Mouse (Mus musculus) frontal cortex, postnatal 10 days (tissue): ENCODE results near the gene Zcchc7.

ENCODE experiments used
- DNase-seq, 2 experiments: peaks; one replicate each; pipeline ENCODE4 v3.0.0; 2022; ENCODE audit warnings: low spot score in 2 of 2, mixed read lengths in 1 of 2

Gene Zcchc7

DNA sequence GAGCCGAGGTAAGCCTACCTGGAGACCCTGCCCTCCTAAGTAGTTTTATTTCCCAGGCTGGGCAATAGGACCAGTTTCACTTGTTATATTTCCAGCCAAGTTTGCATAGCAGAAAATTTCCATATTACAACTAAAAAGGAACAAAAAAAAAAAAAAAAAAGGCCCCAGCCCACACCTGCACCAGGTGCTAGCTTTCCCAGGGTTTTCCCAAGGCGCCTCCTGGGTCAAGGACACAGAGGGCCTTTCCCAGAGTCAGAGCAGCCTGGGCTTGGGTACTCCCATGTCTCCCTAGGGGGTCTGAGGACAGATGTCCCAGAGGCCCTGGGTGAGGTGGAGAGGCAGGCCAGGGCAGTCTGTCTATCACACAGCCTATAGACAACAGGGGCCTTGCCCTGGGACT is 209.5 kb downstream of the Zcchc7 start:
- no peak for DNase-seq

DNA sequence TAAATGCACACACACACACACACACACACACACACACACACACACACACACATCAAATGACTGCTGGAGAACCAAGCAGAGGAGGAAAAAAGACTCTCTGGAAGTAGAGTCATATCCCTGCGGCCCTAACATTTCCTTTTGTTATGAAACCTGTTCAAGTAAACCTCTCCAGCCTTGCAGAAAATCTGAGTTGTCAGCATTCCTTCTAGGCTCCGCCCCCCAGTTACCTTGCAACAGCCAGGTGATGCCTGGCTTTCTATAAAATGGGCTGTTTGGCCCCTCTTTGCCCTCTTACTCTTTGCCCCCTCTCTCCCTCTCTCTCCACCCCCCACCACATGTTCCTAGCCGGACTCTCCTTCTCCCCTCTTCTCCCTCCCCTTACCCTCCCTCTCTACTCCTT is 210.1 kb downstream of the Zcchc7 start:
- no peak for DNase-seq

DNA sequence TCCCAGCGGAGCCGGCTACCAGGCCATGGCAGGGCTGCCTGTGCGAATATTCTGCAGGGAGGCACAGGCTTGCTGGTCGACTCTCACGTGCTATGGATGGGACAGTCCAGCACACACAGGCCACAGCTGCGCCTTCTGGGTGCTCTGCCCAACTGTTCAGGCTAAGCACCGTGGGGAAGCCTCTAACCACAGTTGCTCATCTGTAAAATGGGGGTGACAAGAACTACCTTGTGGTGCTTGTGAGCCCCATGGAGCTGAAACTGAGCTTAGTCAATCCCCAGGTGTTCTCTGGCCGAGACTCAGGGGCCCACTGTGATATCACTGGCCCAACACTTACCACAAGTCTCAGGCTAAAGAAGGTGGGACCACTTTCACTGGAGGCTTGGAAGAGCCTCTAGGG is 211.7 kb downstream of the Zcchc7 start:
- DNase-seq: no peak

DNA sequence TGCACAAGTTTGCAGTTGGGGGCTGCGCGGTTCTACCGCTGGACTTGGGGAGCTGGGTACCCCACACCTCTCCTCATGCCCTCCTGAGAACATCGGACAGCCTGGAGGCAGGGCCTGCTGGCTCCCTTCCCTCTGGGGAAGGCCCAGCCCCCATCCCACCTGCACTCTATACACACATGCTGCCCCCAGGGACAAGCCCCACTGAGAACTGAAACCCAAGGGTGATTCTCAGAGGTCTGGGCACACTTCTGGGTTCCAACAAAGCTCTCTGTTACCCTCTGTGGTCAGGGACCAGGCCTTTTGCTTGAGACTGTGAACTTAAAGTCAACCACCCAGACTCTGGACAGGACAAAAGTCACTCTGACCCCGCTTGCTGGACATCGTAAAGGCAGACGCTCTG is 214.4 kb downstream of the Zcchc7 start:
- DNase-seq: no peak

DNA sequence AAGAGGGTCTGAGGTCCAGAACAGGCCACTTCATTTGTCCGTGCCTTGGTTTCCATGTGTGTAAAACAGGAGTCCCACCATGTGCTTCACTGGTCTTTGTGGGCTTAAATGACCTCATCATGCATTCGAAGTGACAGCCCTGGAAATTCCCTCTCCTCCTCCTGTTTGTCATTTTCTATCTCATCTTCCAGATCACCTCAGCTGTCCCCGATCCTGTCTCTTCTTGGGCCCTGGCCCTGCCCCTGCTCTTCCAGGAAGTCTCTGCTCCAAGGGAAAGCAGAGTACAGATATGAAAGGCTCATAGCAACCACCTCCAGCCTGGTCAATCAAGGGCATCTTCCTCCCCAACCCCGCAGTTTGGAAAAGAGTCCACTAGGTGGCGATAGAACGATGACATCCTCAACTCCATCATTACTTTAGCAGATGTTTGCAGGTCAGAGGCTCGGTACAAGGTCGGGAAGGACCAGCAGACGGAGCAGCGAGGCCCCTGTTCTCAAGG is 215.0 kb downstream of the Zcchc7 start:
- no peak for DNase-seq

DNA sequence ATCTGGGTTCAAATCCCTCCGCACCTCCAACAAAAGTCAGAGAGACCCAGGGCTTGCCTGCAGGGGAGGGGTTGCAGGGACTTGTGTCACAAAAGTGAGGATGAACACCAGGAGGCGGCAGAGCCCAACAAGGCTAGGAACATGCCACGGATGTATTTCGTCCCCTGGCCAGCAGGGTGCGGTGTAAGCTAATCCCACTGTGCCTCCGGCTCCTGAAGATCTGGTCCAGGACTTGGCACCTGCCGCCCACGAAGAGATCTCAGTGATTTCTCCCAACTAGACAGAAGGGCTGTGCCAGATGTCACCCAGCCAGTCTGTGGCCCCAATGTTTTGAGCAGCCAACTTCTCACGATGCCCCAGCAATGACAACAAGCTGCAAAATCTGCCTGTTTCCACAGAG is 217.8 kb downstream of the Zcchc7 start:
- DNase-seq: peak; percentile 84 to 85

DNA sequence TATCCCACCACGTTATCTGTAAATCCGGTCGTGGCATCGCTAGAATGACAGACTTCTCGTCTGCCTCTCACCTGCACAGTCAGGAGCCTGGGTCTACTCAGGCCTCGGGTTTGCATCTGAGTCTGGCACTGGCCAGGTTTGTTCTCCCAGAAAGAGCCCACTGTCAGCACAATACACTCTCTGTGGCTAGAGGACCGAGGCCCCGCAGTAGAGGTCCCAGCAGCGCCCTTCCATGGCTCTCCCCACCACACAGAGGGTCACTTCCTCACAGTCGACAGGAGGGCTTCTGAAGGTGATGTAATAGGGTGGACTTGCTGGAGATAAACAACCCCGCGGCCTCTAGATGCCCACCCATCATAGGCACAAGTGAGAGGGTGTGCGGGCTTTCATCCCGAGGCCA is 218.2 kb downstream of the Zcchc7 start:
- DNase-seq: no peak

DNA sequence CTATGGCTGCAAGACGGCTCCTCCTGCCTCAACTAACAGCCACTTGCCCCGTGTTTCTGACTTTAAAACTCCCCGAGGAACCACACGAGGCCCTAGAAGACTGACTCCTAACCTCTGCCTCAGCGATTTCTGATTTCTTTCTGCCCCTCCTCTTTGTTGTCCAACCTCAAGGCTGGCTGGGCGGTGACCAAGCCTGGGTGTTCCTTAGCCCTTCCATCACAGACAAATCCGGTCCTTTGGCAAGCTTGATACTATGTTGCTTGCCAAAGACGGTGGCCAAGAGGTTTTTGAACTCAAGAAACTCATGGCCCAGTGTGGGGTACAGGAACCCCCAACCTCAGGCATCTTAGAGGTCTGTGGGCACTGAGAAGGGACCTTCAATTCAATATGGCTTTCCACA is 218.7 kb downstream of the Zcchc7 start:
- DNase-seq: no peak

DNA sequence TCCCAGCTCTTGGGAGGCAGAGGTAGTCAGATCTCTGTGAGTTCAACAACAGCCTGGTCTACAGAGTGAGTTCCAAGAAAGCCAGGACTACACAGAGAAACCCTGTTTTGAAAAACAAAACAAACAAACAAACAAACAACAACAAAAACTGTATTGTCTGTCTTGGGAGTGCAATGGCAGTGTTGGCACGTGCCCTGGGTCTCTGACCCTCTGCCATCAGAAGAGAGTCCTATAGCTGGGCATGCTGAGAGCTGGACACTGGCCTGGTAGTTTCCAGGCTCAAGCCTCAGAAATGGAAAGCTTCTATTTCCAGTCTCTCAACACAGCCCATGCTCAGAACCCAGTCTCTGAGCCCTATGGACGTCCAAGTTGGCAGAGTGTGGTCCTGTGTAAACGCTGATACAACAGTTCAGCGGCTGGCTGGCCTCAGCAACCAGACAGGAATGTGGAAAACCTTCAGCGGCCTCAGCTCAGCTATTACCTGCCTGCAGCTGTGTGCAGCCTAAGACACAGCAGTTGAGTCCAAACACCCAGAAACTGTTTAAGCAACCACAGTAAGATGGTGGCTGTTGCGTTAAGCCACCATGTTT is 220.4 kb downstream of the Zcchc7 start:
- DNase-seq: no peak

DNA sequence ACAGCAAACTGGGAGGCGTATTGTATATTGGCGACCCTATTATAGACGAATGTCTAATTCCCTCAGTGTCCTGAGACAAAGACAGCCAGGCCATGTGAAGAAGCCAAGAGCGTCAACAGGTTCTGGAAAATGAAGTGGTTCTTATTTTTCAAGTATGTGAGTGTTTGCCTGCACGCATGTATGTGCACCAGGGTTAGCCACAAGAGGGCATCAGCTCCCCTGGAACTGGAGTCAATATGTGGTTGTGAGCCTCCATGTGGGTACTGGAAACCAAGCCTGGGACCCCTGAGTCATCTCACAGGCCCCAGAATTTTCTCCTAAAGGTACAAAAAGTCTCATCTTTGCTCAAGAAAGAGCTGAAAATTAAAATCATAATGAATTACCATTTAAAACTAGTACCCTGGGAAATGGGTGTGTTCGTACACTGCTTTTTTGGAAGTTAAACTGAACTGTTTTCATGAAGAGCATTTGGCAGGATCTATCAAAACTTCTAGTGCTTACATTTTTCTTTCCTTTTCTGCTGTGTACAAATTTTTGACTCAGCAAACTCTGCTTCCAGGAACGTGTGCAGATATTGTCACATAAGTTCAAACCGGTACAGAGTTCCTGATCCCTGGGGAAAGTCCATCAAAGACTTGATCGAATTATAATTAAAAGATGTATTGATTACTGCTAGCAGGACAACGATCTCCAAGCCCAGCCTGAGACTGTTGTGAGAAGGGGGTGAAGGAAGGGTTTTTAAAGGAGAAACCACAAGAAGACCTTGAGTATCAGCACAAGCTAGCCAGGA is 221.4 kb downstream of the Zcchc7 start:
- DNase-seq: no peak

DNA sequence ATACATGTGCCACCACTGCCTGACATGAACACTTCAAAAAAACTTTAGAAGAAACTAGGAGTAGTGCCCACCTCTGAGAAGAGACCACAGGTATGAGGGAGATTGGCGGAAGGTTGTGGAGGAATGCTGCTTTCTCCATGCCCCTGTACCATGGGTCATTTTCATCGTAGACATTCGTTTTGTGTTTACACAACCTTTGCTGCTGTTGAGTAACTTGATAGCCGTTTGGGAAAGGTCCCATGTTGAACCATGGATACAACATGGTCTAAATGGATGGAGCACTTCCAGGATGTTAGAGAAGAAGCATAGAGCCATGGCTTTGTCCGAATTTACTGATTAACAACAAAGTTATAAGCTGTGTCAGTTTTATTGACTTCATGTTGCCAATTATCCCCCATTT is 222.5 kb downstream of the Zcchc7 start:
- no peak for DNase-seq

DNA sequence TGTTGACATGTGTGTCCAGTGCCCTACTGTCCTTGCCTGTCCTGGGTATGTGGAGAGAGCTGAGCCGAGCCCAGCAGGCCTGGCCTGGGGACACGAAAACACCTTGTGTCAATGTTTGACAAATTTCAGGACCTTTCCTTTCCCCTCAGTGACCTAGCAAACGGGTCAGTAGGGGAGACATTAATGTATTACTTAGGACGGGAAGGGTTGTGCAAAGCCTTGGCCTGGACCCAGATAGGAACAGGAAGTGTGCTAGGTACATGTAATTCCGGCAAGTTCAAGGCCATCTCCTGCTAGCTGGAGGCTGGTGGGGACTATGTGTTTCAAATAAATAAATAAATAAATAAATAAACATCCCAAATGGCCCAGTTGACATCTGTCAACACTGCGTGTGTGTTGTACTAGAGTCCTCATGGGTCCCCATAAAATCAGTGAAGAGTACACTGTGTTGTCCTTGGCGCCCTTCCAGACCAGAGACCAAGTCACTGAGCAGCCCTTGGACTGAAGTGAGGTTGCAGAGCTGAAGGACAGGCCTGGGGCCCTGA is 224.2 kb downstream of the Zcchc7 start:
- DNase-seq: no peak

DNA sequence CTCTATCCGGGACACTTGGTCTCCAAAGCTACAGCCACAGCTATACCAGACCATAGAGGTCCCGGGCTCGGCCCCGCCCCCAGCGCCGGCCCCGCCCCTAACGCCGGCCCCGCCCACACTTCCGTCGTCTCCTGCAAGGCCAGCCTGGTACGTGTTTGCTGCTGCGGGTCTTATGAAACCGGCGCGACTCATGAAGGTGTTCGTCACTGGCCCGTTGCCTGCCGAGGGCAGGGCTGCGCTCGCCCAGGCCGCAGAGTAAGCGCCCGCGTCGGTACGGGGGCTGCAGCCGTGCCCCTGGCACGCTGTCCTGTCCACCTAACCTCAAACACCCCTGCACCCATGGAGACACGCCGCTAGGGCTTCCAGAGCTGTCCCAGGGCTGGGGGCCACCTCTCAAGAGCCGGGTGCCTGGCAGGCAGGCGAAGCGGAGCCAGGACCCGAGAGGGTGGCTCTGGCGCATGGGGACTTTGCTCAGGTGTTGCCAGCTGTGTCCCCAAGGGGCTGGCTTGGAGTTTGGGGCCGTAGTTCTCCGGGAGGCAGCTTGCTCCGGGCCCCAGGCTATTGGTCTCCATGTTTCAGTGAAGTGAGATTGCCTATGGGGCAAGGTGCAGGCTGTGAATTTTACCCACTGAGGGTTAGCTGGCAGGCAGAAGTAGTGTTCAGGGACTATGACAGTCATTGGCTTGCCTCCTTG is 225.8 kb downstream of the Zcchc7 start, which contains the start of gene Grhpr:
Gene Grhpr (plus strand): TSS at position 116 of the 694 bp plus-strand sequence.
- peak; percentile 41 to 58 for DNase-seq
